Mouse (Mus musculus) embryonic facial prominence, embryonic 12.5 days (tissue): ENCODE measurements around the gene Clpp. TPM values are rescaled to one million over a fixed set of nuclear protein-coding genes. Genes with fewer than 3 reads are reported as not detected.

Source experiments
- ATAC-seq: fragments of 200-750 bp; cut with Nextera tagmentation; 2 replicates; pipeline ENCODE4 v1.8.0; 2017; ENCODE audit not compliant: insufficient number of reproducible peaks, insufficient read depth, low FRiP score, low TSS enrichment
- H3K27ac ChIP-seq: fragments of 300-500 bp; sonication (generic); 2 replicates; pipeline ENCODE4 v1.5.1; 2016; ENCODE audit warnings: mild to moderate bottlenecking
- H3K27me3 ChIP-seq: fragments of 300-500 bp; sonication (generic); 2 replicates; pipeline ENCODE4 v1.6.1; 2016; ENCODE audit warnings: mild to moderate bottlenecking, moderate library complexity
- H3K36me3 ChIP-seq: fragments of 300-500 bp; sonication (generic); 2 replicates; pipeline ENCODE4 v1.6.1; 2016; ENCODE audit warnings: mild to moderate bottlenecking
- H3K4me1 ChIP-seq: fragments of 300-500 bp; sonication (generic); 2 replicates; pipeline ENCODE4 v1.6.1; 2016
- H3K4me2 ChIP-seq: fragments of 300-500 bp; sonication (generic); replicated peaks from 2 replicates; pipeline ENCODE4 v1.6.1; 2016; ENCODE audit warnings: mild to moderate bottlenecking, moderate library complexity
- H3K4me3 ChIP-seq: fragments of 300-500 bp; sonication (generic); 2 replicates; pipeline ENCODE4 v1.5.1; 2016; ENCODE audit warnings: mild to moderate bottlenecking
- H3K9ac ChIP-seq: fragments of 300-500 bp; sonication (generic); 2 replicates; pipeline ENCODE4 v1.6.1; 2016; ENCODE audit warnings: mild to moderate bottlenecking, moderate library complexity
- H3K9me3 ChIP-seq: fragments of 300-500 bp; sonication (generic); 2 replicates; pipeline ENCODE4 v1.6.1; 2016; ENCODE audit warnings: mild to moderate bottlenecking, moderate library complexity
- WGBS: fragments of 180-500 bp; shearing (Covaris S2); methylation state at CpG from one replicate; pipeline ENCODE4 v1.1.7; 2016; 5-methylcytosine and 5-hydroxymethylcytosine counted together
- polyA plus RNA-seq: library from polyadenylated mRNA; unstranded; fragments of >200 nt; fragmentation: Nextera tagmentation; extraction: Ambion mirVana; gene quantifications from 2 replicates; pipeline ENCODE4 v1.2.1, GENCODE M21; 2016

Gene Clpp
- polyA plus RNA-seq, 1 experiment from 2014 or later: 147 TPM

DNA sequence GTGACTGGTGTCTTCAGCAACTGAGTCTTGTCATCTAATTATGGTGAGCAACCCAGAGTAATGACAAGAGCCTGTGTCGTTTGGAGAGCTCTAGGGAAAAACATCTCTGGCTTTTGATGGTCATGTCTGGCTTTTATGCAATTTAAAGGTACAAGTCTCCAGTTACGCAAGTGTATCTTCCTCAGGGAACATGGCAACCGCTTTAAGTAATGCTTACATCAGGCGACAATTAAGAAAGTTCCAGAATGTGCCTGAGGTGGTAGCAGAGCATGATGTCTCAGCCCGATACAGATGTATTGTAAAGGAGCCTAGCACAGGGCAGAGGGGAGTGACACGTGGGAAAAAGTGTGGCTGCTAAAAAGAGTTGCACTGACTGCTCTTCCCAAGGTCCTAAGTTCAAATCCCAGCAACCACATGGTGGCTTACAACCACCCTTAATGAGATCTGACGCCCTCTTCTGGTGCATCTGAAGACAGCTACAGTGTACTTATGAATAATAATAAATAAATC is 1.1 kb upstream of the Clpp start:
- Histone ChIP-seq H3K4me3 (peak overlapping the region; percentile 88), H3K9ac (no peak overlapping the region; the same call in 1 of the 2 replicates), H3K4me2 (peak overlapping the region; percentile 68), H3K36me3 (peaks cover 21% of the 10 kb centered on the region), H3K27ac (peak overlapping the region; percentile 72; the same call in 1 of the 2 replicates), H3K4me1 (peaks cover 6% of the 10 kb centered on the region), H3K9me3 (no peaks in the 10 kb centered on the region), H3K27me3 (no peaks in the 10 kb centered on the region)
- WGBS: 68% methylated on average over 7 of the region's 7 CpGs
- no peak for ATAC-seq

DNA sequence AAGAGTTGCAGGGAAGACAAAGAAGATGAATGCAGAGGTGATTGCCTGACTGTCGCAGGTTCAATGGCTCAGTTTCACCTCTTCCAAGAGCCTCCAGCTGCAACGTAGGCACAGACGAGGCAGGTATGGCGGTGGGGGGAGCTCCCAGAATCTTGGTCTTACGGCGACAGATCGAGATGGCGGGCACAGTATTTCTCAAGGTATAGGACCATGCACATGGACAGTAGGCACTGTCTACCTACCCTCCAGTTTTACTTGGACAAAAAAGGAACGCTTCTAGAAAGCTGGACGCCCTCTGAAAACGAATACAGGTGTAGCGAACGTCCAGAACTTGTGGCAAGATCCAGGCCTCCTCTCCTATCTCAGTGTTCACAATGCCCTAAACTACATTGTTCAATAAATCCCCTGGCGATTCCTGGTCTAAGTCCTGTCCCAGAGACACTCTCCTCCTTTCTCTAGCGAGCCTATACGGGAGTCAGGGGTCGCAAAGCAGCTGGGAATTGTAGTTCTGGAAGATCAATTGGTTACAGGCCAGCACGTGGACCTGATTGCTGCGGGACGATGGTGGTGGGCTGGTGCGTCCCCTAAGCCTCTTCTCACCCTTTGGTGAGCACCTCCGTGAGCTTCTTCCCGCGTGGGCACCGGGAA is 514 bp upstream of the Clpp start:
- Histone ChIP-seq H3K9ac (peak overlapping the region; percentile 77), H3K27ac (peak overlapping the region; percentile 72), H3K4me2 (peak overlapping the region; percentile 68), H3K4me1 (peaks cover 6% of the 10 kb centered on the region), H3K4me3 (peak overlapping the region; percentile 88), H3K36me3 (peaks cover 27% of the 10 kb centered on the region), H3K9me3 (no peaks in the 10 kb centered on the region), H3K27me3 (no peaks in the 10 kb centered on the region)
- peak; percentile 89 for ATAC-seq
- WGBS: 4% methylated on average over 25 of the region's 25 CpGs

DNA sequence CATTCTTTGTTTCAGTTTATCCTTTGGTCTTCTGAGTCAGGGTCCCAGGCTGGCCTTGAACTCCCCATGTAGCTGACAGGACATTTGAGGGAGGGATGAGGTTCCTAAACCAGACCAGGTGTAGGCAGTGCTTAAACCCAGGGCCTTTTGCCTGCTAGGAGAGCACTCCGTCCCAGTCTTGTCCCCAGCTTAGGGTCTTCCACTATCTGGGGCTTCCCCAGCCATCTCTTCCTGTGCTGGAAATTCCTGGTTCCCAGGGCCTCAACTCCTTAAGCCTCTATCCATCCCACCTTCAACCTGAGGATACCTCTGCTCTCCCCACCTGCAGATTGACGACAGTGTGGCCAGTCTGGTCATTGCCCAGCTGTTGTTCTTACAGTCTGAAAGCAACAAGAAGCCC is 861 bp downstream of the Clpp start:
- Histone ChIP-seq H3K4me3 (peak overlapping the region; percentile 88), H3K36me3 (peaks cover 37% of the 10 kb centered on the region), H3K9me3 (no peaks in the 10 kb centered on the region), H3K27me3 (no peaks in the 10 kb centered on the region), H3K4me2 (peak overlapping the region; percentile 68), H3K9ac (peak overlapping the region; percentile 77), H3K27ac (no peak overlapping the region; the same call in 1 of the 2 replicates), H3K4me1 (peaks cover 6% of the 10 kb centered on the region)
- 87% methylated on average over 2 of the region's 2 CpGs for WGBS
- ATAC-seq: no peak

- Histone ChIP-seq H3K4me1 (peaks cover 14% of the 10 kb centered on the region), H3K4me3 (no peak overlapping the region), H3K27ac (no peak overlapping the region), H3K9ac (no peak overlapping the region), H3K27me3 (no peaks in the 10 kb centered on the region), H3K4me2 (no peak overlapping the region), H3K9me3 (no peaks in the 10 kb centered on the region), H3K36me3 (peaks cover 56% of the 10 kb centered on the region)
- no peak for ATAC-seq
- 92% methylated on average over 8 of the region's 8 CpGs for WGBS
Measured at GRCm38 (mm10) chr17:56995046-56995445, 4.9 kb downstream of the Clpp start.

- Histone ChIP-seq H3K9ac (no peak overlapping the region), H3K36me3 (peaks cover 56% of the 10 kb centered on the region), H3K4me2 (peak overlapping the region; percentile 69), H3K27ac (no peak overlapping the region), H3K27me3 (no peaks in the 10 kb centered on the region), H3K4me3 (no peak overlapping the region), H3K4me1 (peaks cover 8% of the 10 kb centered on the region), H3K9me3 (no peaks in the 10 kb centered on the region)
- 79% methylated on average over 2 of the region's 2 CpGs for WGBS
- ATAC-seq: no peak
Measured at GRCm38 (mm10) chr17:56996506-56996905, 6.4 kb downstream of the Clpp start.

GRCm38 (mm10) chr17:56997029-56997667 is 7.0 kb downstream of the Clpp start, which contains the start of gene Alkbh7:
TSS of gene Alkbh7 (plus strand) at chr17:56997339.
- Histone ChIP-seq H3K27me3 (no peaks in the 10 kb centered on the region), H3K4me1 (peaks cover 8% of the 10 kb centered on the region), H3K9me3 (no peaks in the 10 kb centered on the region), H3K9ac (peak within 1 kb of the TSS; percentile 49), H3K4me3 (peak within 1 kb of the TSS; percentile 70), H3K4me2 (peak within 1 kb of the TSS; percentile 69), H3K36me3 (peaks cover 53% of the 10 kb centered on the region), H3K27ac (peak within 1 kb of the TSS; percentile 70)
- peak; percentile 97 for ATAC-seq
- WGBS: under 1% methylated on average over 38 of the region's 38 CpGs

- Histone ChIP-seq H3K36me3 (peaks cover 52% of the 10 kb centered on the region), H3K9me3 (no peaks in the 10 kb centered on the region), H3K4me1 (peaks cover 8% of the 10 kb centered on the region), H3K4me2 (no peak overlapping the region), H3K27ac (no peak overlapping the region), H3K9ac (no peak overlapping the region), H3K27me3 (no peaks in the 10 kb centered on the region), H3K4me3 (no peak overlapping the region)
- WGBS: 91% methylated on average over 9 of the region's 9 CpGs
- ATAC-seq: no peak
Measured at GRCm38 (mm10) chr17:56999414-56999813, 9.3 kb downstream of the Clpp start.

- Histone ChIP-seq H3K9me3 (no peaks in the 10 kb centered on the region), H3K27ac (no peak within 1 kb of the TSS; the same call in 1 of the 2 replicates), H3K4me1 (peaks cover 8% of the 10 kb centered on the region), H3K4me3 (no peak within 1 kb of the TSS), H3K4me2 (no peak within 1 kb of the TSS), H3K27me3 (no peaks in the 10 kb centered on the region), H3K36me3 (peaks cover 52% of the 10 kb centered on the region), H3K9ac (no peak within 1 kb of the TSS)
- WGBS: 88% methylated on average over 9 of the region's 9 CpGs
- no peak for ATAC-seq
Measured at GRCm38 (mm10) chr17:56999968-57000609, 10.0 kb downstream of the Clpp start, which contains the start of gene Pspn. TSS of gene Pspn (minus strand) at chr17:57000018.

DNA sequence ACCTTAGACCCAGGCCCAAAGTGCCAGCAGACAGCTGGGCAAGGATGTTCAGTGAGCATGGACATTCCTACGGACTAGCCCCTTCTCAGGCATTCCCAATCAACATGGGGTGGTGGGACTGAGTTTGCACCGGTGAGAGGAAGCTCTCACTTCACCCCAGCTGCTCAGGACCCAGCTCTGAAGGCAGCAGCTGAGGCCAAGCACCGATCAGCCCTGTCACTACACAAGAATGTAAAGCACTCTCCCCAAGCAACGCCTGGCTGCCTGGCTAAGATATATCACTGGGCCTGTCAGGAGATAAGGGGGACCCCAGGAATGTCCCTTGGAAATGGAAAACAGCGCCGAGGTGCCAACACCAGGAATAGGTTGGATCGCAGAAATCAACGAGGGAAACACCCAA is 11.1 kb downstream of the Clpp start:
- H3K4me3 ChIP-seq: no peak overlapping the region
- H3K4me2 ChIP-seq: no peak overlapping the region
- no peak overlapping the region for H3K9ac ChIP-seq
- H3K27ac ChIP-seq: no peak overlapping the region
- H3K27me3 ChIP-seq: no peaks in the 10 kb centered on the region
- peaks cover 8% of the 10 kb centered on the region for H3K4me1 ChIP-seq
- no peaks in the 10 kb centered on the region for H3K9me3 ChIP-seq
- ATAC-seq: no peak
- 74% methylated on average over 8 of the region's 8 CpGs for WGBS
- H3K36me3 ChIP-seq: peaks cover 55% of the 10 kb centered on the region

- Histone ChIP-seq H3K9ac (no peak overlapping the region), H3K4me1 (no peaks in the 10 kb centered on the region), H3K4me3 (no peak overlapping the region), H3K9me3 (no peaks in the 10 kb centered on the region), H3K27me3 (no peaks in the 10 kb centered on the region), H3K36me3 (peaks cover 71% of the 10 kb centered on the region), H3K4me2 (no peak overlapping the region), H3K27ac (no peak overlapping the region)
- ATAC-seq: no peak
- 93% methylated on average over 7 of the region's 7 CpGs for WGBS
Measured at GRCm38 (mm10) chr17:57003994-57004393, 13.9 kb downstream of the Clpp start.

DNA sequence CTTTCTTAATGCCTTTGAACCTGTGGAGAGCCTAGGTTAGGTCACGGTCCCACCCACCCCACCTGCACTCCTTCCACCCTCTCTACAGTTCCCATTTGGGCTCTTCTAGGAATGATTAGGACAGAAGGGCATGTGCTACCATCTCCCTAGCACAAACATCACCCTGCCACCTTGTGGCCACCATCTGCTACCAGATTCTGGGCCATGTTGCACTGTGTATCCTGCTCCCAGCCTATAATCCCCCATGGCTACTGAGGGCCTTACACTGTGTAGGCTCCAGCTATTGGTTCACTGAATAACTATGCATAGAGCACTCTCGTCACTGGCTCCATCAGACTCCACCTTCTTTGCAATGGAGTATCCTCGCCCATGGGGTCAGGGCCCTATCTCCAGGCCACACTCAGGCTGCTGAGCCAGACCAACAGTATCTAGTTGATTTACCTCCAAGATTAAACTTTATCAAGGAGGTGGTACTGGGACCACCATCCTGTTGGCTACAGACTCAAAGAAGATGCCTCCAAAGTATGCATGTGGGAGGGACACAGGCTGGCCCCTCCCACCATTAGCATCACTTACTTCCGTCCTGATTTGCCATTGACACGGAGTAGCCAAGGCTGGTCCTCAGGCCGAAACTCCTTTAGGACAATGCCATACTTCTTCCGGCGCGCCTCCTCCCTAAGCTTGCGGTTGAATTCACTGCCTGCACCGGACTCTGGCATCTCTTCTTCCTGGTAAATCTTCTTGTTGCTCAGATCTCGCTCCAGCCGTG is 17.2 kb downstream of the Clpp start:
- Histone ChIP-seq H3K4me2 (no peak overlapping the region), H3K36me3 (peaks cover 63% of the 10 kb centered on the region), H3K9ac (no peak overlapping the region), H3K27ac (no peak overlapping the region), H3K9me3 (no peaks in the 10 kb centered on the region), H3K4me1 (peaks cover 13% of the 10 kb centered on the region; the same call in 1 of the 2 replicates), H3K27me3 (no peaks in the 10 kb centered on the region), H3K4me3 (no peak overlapping the region)
- 92% methylated on average over 13 of the region's 13 CpGs for WGBS
- ATAC-seq: no peak
